Mouse (Mus musculus): ENCODE results near the gene Gm49358.

Gene Gm49358

DNA sequence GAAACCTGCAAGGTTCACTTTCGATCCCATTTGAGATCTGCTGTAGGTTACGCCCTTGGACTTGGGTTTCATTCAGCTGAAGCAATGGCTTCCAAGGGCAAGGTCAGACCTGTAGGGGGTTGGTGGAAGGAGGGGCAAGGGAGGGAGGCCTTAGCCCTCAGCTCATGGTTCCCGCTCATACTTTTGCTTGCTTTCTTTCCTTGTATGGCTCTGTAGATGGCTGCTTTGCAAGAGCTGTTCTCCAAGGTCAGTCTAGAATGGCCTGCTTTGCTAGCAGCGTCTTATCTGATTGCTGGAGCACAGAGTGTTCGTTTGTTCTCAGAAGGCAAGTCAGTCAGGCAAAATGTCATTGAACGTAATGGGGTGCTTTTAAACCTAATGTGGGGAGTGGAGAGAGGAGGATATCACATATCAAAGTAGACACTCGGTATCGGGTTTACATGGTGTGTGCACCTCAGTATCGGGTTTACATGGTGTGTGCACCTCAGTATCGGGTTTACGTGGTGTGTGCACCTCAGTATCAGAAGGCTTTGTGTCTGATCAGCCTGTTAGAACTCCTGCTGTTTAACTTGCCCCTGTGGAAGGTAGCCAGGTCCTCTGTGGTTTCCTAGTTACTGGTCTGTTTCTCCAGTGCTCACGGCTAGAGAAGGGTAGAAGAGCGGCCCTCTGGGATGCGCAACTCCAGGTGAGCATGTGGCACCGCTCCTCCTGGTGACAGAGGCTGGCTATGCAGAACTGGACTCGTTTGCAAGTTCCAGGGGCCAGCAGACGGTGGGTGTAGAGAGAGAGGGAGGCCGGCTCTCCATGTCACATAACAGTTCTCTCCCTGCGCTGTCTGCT is 50.7 kb downstream of the Gm49358 start:
- DNase-seq, result no peak

DNA sequence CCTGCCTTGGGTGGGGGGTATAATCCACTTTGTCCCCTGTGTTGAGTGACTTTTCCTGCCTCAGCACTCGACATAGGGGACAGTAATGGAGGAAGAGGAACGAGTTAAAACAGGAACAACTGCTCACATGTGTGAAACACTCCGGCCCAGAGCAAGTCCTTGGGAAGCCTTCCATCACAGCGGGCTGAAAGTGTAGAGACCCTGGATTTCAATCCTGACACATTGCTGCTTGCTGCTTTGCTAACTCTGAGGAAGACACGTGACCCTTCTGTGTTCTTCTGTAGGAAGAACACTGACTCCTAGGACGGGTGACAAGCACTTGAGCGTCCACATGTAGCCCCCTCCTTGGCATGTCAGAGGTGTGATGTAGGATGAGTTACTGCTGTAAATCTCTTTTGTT is 51.4 kb downstream of the Gm49358 start:
- no peak for DNase-seq

DNA sequence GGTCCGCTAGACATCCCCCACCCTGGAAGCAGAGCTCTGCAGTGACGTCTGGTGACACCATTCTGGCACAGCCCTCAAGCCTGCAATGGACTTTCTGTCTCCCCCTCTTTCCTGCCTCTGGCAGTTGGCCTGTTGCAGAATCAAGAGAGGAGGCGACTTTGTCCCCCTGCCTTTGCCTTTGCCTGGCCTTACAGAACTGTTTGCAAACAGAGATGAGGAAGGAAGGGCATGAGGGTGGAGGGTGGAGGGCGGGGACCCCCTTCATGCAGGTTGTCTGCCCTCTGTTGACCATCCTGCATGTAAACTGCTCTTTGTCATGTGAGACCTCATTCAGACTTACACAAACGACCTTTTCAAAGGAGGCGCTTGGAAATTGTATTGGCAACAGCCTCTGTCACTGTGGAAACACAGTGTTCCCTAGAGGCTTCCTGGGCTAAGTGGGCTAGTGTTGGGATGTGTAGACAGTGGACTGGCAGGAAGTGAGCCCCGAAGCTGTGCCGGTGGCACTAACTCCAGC is 55.9 kb downstream of the Gm49358 start:
- DNase-seq, result no peak

GRCm38 (mm10) chr10:86821014-86821413 is 57.2 kb downstream of the Gm49358 start:
- DNase-seq, result no peak

GRCm38 (mm10) chr10:86824093-86824492 is 60.3 kb downstream of the Gm49358 start:
- DNase-seq, result no peak

GRCm38 (mm10) chr10:86824871-86825270 is 61.1 kb downstream of the Gm49358 start:
- DNase-seq, result no peak

- peak; percentile 69 for DNase-seq
Measured at GRCm38 (mm10) chr10:86825871-86826522, 62.2 kb downstream of the Gm49358 start.

DNA sequence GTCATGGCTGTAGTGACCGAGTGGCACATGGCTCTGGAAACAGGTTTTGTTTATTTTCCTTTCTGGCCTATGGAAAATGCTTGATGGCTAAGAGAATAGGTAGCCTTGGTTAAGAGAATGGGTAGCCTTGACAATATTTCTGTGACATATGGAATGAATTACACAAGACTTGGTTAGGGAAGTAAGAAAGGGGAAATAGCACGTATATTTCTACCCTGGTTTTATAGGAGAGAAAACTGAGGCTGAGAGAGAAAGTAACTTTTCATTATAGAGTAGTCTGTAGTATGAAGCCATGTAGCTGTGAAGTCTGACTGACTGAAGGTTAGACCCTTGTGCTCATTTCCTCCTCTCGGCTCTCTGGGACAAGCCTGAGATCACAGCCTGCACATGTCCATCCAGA is 63.2 kb downstream of the Gm49358 start:
- no peak for DNase-seq

DNA sequence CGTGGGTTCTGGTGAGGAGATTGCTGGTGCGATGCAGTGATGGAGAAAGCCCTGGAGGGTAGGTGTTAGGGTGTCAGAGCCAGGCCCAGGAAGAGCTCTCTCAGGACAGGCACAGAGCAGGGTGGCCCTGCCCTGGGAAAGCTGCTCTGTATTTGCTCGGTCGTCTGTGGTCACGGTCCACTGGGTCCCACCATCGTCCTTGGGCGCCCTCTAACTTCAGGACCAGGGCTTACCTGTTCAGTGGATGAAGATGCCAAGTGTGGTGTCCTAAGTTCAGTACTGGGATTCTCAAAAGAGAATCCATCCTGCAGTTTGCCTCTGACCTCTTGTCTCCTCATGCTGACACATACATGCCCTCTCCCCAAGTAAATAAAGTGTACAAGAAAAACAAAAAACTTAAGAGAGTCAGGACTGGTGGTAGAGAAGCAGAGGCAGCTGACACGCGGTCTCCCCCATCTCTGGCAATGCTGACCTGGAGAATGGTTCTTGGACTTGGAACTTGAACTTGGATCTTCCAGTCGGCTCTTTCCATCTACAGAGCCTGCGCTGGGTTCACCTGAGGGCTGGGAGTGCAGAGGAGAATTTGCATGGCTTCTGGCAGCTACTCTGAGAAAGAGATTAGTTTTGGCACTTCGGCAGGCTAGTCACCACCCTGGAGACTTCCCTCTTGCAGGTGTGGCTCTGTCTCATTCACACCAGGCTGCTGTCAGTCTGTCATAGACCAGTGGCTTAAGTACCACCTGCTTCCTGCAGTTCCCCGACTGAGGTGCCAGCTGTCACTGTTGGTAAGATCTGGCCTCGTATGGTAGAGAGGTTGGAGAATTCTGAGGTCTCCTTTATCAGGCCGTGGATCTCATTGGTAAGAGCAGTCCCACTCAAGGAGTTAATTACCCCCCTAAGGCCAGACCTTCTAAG is 64.7 kb downstream of the Gm49358 start:
- no peak for DNase-seq

- DNase-seq, result no peak
Measured at GRCm38 (mm10) chr10:86829515-86829914, 65.7 kb downstream of the Gm49358 start.

DNA sequence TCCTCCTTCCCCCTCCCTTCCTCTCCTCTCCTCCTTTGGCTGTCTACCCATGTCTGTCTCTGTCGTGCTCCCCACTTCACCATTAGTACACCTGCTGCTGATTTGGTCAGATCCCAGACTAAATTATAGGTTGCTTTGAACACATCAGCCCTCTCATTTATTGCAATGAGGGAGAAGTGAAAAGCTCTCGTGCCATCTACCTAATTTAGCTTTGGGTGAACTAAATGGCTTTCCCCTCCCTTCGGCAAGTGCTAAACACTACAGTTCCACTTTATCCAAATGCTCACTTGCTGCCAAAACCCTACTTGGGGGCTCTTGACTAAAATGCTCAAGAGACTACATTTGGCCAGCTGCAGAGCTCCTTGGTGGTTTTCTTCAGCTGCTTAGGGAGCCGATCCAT is 73.0 kb downstream of the Gm49358 start:
- DNase-seq, result no peak

GRCm38 (mm10) chr10:86838827-86839226 is 75.1 kb downstream of the Gm49358 start:
- DNase-seq, result no peak

- no peak for DNase-seq
Measured at GRCm38 (mm10) chr10:86842659-86843058, 78.9 kb downstream of the Gm49358 start.

DNA sequence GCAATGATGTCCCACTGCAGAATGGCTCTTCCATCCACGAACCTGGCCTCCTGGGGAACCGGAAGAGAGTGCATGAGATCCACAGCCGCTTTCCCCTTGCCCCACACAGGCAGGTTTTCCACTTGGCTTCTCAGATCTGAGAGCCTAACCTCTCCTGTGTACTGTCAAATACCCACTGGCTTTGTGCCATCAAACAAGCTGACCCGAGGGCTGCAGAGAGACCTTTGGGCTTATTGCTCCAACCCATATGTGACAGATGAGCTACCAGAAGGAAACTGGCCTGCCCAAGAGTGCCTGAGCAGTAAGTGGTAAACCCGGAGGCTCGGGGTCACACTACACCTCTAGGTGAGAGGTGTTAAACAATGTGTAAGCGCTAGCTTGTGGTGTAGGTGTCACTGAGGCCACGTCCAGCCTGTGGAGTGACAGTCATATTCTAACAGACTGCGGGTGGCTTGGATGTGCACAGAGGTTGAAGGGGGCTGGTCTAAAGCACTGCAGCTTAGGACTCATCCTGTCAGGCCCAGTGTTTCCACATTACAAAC is 83.2 kb downstream of the Gm49358 start:
- no peak for DNase-seq

GRCm38 (mm10) chr10:86849087-86849486 is 85.3 kb downstream of the Gm49358 start:
- DNase-seq, result no peak

DNA sequence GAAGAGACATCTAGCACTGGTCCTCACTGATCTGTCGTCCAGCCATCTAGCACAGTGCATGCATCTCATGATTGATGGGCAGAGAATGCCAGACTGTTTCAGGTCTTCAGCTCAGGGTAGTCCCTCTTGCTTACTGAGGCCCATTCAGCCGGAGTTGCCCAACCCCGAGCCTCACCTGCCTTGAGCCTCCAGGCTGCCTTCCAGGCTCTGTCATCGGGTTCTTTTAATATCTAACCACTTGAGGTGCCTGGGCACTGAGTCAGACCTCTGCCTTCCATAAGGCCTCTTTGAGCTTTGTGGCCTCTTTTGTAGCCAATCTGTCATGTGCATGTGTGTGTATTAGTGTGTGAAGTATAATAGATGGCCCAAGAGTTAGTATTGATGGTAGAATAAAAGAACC is 85.7 kb downstream of the Gm49358 start:
- DNase-seq, result no peak

GRCm38 (mm10) chr10:86852160-86852559 is 88.4 kb downstream of the Gm49358 start:
- DNase-seq, result no peak

DNA sequence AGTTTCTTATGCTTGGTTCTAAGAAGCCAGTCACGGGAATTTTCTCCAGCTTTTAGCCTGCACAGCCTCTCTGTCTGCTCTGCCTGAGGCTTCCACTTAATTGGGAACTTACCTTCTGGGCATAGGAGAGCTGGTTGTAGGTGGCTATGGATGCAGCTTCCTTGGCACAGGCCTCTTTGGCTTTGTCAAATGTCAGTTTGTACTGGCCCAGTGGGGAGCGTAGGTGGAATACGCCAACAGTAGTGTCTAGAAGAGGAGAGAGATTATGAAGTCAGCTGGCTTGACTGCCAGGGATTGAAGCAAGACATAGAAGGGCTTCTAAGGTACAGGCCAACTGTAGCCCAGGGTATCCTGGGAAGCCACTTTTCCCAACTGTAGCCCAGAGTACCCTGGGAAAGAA is 89.7 kb downstream of the Gm49358 start:
- DNase-seq, result no peak

DNA sequence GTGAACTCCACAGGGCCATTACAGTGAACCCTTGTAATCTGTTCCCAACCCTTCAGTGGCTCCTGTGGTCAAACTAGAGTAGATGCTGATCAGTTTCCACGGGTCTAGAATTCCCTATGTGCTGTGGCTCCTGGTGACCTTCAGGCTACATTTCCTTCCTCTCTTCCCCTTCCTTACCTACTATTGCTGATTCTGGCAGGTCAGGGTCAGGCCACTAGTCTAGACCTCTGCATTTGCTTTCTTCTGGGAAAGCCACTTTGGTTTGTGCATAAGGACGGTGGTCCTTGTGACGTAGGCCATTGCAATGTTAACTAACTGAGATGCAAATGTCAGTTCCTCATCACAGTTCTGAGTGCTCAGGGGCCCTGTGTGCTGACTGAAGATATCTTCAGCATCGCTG is 96.6 kb downstream of the Gm49358 start:
- DNase-seq, result no peak

DNA sequence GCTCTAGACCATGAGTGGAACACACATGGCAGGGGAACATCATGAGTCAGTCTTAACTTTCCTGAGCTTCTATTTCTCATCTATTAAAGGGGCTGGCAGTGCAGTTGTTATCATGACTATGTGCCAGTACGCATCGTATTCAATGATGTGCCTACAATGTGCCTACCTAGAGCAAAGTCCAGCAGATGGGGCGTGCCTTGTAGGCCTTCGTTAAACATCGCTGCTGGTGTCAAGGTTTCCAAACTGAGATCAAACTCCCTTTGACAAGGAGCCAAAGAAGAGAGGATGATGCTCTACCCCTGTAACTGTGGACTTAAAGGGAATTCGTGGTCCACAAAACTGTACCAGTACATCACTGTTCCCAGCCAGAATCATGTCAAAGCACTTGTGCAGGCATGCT is 98.7 kb downstream of the Gm49358 start:
- DNase-seq, result no peak

DNA sequence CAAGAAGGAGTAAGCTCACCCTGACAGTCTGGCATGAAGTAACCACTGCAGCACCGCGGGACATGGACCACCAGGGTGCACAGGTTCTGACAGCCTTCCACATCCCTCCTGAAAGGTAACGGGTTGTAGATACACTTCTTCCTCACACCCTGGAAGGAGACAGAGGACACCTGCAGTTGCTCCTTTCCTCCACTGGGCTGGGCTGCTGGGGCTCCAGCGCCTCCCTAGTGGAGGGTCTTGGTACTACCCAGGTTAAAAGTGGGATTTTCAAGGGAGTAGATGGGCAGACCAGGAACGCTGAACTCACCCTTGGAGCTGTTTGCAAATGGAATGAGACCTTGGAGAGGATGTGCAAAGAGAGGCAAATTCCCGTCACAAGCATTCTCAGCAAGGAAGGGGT is 99.7 kb downstream of the Gm49358 start:
- no peak for DNase-seq

- DNase-seq, result no peak
Measured at GRCm38 (mm10) chr10:86872121-86872520, 108.3 kb downstream of the Gm49358 start.

- no peak for DNase-seq
Measured at GRCm38 (mm10) chr10:86872591-86872990, 108.8 kb downstream of the Gm49358 start.

All from cerebellum, adult 8-10 months (tissue).